Mouse (Mus musculus): Measurements from ENCODE around the gene Nfic. TPM values are rescaled to one million over a fixed set of nuclear protein-coding genes. Genes with fewer than 3 reads are reported as not detected.
A peak's percentile ranks its signal among the peaks of the same experiment; 100 is the strongest.

Gene Nfic
- polyA plus RNA-seq, 1 experiment, result 6.1 TPM

- Histone ChIP-seq H3K4me1 (ENCODE audit: control insufficient read depth, insufficient read depth, low read length) (no peaks in the 10 kb centered on the region), H3K27me3 (ENCODE audit: control insufficient read depth, insufficient read depth, low read length, poor library complexity, severe bottlenecking) (no peaks in the 10 kb centered on the region), H3K4me3 (ENCODE audit: low read depth, low read length) (peak overlapping the region; percentile 55), H3K36me3 (ENCODE audit: control insufficient read depth, insufficient read depth, low read length, poor library complexity, severe bottlenecking) (no peaks in the 10 kb centered on the region), H3K27ac (ENCODE audit: insufficient read depth, low read length) (peak overlapping the region; percentile 14; the same call in 1 of the 2 replicates), H3K9ac (ENCODE audit: low read depth, poor library complexity, severe bottlenecking) (no peak overlapping the region), H3K9me3 (replicated peaks; ENCODE audit: control insufficient read depth, insufficient read depth, low read length, poor library complexity, severe bottlenecking) (no peaks in the 10 kb centered on the region)
- no peak for TF ChIP-seq EP300 (IDR thresholded peaks at IDR 0.05; ENCODE audit: insufficient read depth, low read depth, low read length)
- no peak for TF ChIP-seq CTCF (IDR thresholded peaks at IDR 0.05; ENCODE audit: low read depth, low read length)
- TF ChIP-seq POLR2A (IDR thresholded peaks at IDR 0.05; ENCODE audit: insufficient read depth, low read length), result no peak
These were observed 9.8 kb upstream of the Nfic start for GRCm38 (mm10) chr10:81465265-81465645.

- no peaks in the 10 kb centered on the region for H3K36me3 ChIP-seq (ENCODE audit: control insufficient read depth, insufficient read depth, low read length, poor library complexity, severe bottlenecking)
- peak overlapping the region; percentile 26; the same call in 1 of the 2 replicates for H3K9ac ChIP-seq (ENCODE audit: low read depth, poor library complexity, severe bottlenecking)
- TF ChIP-seq EP300 (IDR thresholded peaks at IDR 0.05; ENCODE audit: insufficient read depth, low read depth, low read length) (no peak), CTCF (IDR thresholded peaks at IDR 0.05; ENCODE audit: low read depth, low read length) (no peak), POLR2A (IDR thresholded peaks at IDR 0.05; ENCODE audit: insufficient read depth, low read length) (no peak)
- no peaks in the 10 kb centered on the region for H3K9me3 ChIP-seq (replicated peaks; ENCODE audit: control insufficient read depth, insufficient read depth, low read length, poor library complexity, severe bottlenecking)
- H3K27ac ChIP-seq (ENCODE audit: insufficient read depth, low read length), result peak overlapping the region; percentile 14; the same call in 1 of the 2 replicates
- H3K27me3 ChIP-seq (ENCODE audit: control insufficient read depth, insufficient read depth, low read length, poor library complexity, severe bottlenecking), result no peaks in the 10 kb centered on the region
- peak overlapping the region; percentile 60 for H3K4me3 ChIP-seq (ENCODE audit: low read depth, low read length)
- no peaks in the 10 kb centered on the region for H3K4me1 ChIP-seq (ENCODE audit: control insufficient read depth, insufficient read depth, low read length)
These were observed 9.2 kb upstream of the Nfic start for GRCm38 (mm10) chr10:81464405-81465264.

DNA sequence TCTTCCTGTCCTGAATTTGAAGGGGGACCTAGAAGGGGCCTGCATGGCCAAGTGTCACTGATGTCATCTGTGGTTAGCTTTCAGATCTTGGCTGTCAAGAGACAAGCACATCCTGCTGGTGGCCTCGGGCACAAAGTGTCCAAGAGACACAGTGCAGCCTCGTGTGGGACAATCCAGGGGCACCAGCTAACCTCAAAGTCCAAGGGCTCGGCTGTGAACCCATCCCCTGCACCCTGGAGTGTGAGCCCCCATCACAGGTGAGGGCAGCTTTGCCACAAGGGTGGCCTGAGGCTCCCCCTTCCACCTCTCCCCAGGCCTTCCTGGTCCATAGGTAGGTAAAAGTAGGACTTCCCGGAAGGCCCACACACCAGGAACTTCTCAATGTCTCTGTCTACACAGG is 8.1 kb upstream of the Nfic start:
- Histone ChIP-seq H3K4me1 (ENCODE audit: control insufficient read depth, insufficient read depth, low read length) (no peaks in the 10 kb centered on the region), H3K27ac (ENCODE audit: insufficient read depth, low read length) (no peak overlapping the region), H3K27me3 (ENCODE audit: control insufficient read depth, insufficient read depth, low read length, poor library complexity, severe bottlenecking) (no peaks in the 10 kb centered on the region), H3K9ac (ENCODE audit: low read depth, poor library complexity, severe bottlenecking) (peak overlapping the region; percentile 26; the same call in 1 of the 2 replicates), H3K36me3 (ENCODE audit: control insufficient read depth, insufficient read depth, low read length, poor library complexity, severe bottlenecking) (no peaks in the 10 kb centered on the region), H3K4me3 (ENCODE audit: low read depth, low read length) (peak overlapping the region; percentile 60; the same call in 1 of the 2 replicates), H3K9me3 (replicated peaks; ENCODE audit: control insufficient read depth, insufficient read depth, low read length, poor library complexity, severe bottlenecking) (no peaks in the 10 kb centered on the region)
- TF ChIP-seq CTCF (IDR thresholded peaks at IDR 0.05; ENCODE audit: low read depth, low read length), result no peak

DNA sequence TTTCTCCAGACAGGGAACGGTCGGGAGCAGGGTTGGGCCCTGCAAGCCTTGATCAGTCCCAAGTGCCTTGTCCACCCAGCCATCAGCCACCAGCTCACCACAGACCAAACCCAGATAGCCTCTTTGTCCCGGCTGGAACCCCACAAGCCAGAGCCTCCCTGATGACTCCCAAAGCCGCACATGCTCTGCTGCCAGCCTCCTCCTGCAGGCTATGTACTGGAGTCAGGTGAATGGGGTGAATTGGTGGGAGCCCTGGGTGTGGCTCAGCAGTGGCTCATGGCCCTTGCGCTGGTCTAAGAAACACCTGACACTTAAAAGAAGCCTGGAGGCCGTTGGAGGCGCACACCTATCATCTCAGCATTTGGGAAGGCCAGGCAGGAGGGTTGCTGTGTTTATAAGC is 7.5 kb upstream of the Nfic start:
- H3K36me3 ChIP-seq (ENCODE audit: control insufficient read depth, insufficient read depth, low read length, poor library complexity, severe bottlenecking), result no peaks in the 10 kb centered on the region
- no peak overlapping the region for H3K9ac ChIP-seq (ENCODE audit: low read depth, poor library complexity, severe bottlenecking)
- no peak overlapping the region for H3K27ac ChIP-seq (ENCODE audit: insufficient read depth, low read length)
- H3K4me3 ChIP-seq (ENCODE audit: low read depth, low read length), result no peak overlapping the region
- no peaks in the 10 kb centered on the region for H3K4me1 ChIP-seq (ENCODE audit: control insufficient read depth, insufficient read depth, low read length)
- H3K27me3 ChIP-seq (ENCODE audit: control insufficient read depth, insufficient read depth, low read length, poor library complexity, severe bottlenecking), result no peaks in the 10 kb centered on the region
- no peak for TF ChIP-seq POLR2A (IDR thresholded peaks at IDR 0.05; ENCODE audit: insufficient read depth, low read length)
- TF ChIP-seq CTCF (IDR thresholded peaks at IDR 0.05; ENCODE audit: low read depth, low read length), result no peak
- TF ChIP-seq EP300 (IDR thresholded peaks at IDR 0.05; ENCODE audit: insufficient read depth, low read depth, low read length), result no peak
- no peaks in the 10 kb centered on the region for H3K9me3 ChIP-seq (replicated peaks; ENCODE audit: control insufficient read depth, insufficient read depth, low read length, poor library complexity, severe bottlenecking)

GRCm38 (mm10) chr10:81462415-81462804 is 7.0 kb upstream of the Nfic start:
- Histone ChIP-seq H3K9me3 (replicated peaks; ENCODE audit: control insufficient read depth, insufficient read depth, low read length, poor library complexity, severe bottlenecking) (no peaks in the 10 kb centered on the region), H3K4me3 (ENCODE audit: low read depth, low read length) (0 out of 2 replicates have a peak overlapping the region, but pooled peaks have one; percentile 13), H3K27ac (ENCODE audit: insufficient read depth, low read length) (no peak overlapping the region; the same call in 1 of the 2 replicates), H3K4me1 (ENCODE audit: control insufficient read depth, insufficient read depth, low read length) (no peaks in the 10 kb centered on the region), H3K27me3 (ENCODE audit: control insufficient read depth, insufficient read depth, low read length, poor library complexity, severe bottlenecking) (no peaks in the 10 kb centered on the region), H3K9ac (ENCODE audit: low read depth, poor library complexity, severe bottlenecking) (no peak overlapping the region), H3K36me3 (ENCODE audit: control insufficient read depth, insufficient read depth, low read length, poor library complexity, severe bottlenecking) (no peaks in the 10 kb centered on the region)
- no peak for TF ChIP-seq CTCF (IDR thresholded peaks at IDR 0.05; ENCODE audit: low read depth, low read length)
- no peak for TF ChIP-seq EP300 (IDR thresholded peaks at IDR 0.05; ENCODE audit: insufficient read depth, low read depth, low read length)
- no peak for TF ChIP-seq POLR2A (IDR thresholded peaks at IDR 0.05; ENCODE audit: insufficient read depth, low read length)

Data from ES-Bruce4 (cell line).